Mouse (Mus musculus): Measurements from ENCODE around the gene Hnrnpf.

DNA sequence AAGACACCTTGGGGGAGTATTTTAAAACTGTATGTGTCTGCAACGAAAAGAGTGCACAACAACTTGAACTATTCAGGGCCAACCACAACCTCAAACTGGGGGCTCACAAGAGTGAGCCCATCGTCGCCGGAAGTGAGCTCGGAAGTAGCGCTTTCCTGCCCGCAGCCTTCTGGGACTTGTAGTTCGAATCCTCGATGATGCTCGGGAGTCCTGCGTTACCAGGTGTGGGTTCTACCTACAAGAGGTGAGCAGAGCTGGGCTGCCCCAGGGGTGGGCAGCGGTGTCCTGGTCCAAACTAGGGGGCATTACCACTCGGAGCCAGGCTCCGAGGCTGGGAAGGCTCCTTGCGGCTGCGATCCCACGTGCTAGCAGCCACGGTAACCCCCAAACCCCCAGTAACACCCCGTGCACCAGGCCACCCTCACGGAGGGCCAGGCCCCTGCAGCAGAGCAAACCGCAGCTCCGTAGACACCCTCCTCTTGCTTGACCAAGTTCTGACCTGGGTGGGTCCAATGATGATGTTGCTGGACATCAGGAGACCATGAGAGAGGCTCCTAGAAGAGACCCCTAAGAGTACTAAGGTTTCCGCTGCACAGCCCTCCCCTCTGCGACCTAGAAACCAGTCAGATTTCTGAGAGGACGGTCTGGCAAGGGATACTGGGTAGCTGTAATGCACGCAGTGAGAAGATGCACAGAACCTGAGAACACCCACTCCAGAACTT is 37.1 kb upstream of the Hnrnpf start:
- TF ChIP-seq CTCF (IDR thresholded peaks at IDR 0.05; ENCODE audit: low read depth) (no peak), EP300 (IDR thresholded peaks at IDR 0.05; ENCODE audit: low read depth) (no peak)

Data from liver, postnatal 0 days (tissue).